Mouse (Mus musculus): ENCODE measurements around the gene Ctse.

GRCm38 (mm10) chr1:131691356-131691755 is 53.2 kb downstream of the Ctse start:
- TF ChIP-seq CTCF (IDR thresholded peaks at IDR 0.05; ENCODE audit: control insufficient read depth, insufficient read depth, low read length) (no peak), POLR2A (IDR thresholded peaks at IDR 0.05; ENCODE audit: borderline replicate concordance, control insufficient read depth, low read depth, low read length) (no peak)

All from bone marrow, adult 2 months (tissue).